In the genomic region with DNA sequence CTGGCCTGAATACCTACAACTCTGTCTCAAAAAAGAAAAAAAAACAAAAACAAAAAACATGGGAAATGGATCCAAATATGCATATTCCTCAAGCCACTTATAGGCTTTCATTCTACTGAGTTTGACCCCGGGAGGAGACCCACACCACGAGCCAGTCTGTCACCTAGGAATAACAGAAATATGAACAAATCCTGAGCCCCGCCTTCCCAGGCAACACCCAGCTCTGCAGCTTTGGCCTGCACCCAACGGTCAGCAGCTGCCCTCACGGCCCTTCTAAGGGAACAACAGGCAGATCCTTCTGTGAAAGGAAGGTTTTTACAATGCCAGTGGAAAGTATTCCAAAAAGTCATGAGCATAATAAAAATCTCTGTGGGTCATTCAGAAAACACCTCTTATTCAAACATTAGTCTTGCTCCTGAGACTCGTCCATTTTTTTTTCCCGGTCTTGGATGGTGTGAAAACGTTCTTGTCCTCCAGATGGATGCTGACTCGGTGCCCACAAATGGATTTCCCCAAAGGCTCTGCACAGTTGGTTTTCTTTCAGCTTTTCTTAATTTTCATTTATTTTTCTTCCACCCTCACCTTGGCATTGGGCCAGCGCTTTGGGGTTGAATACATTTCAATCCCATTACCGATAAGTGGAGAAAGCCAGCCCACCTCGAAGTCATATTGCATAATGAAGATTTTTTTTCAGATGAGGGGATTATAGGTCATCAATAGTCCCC, we compare ENCODE assay signal across 9 mouse cellular contexts.
DNase-seq lines count a peak whose midpoint lies in the region.
"Had no signal": no experiment of that assay in that cellular context is flagged by ENCODE, and none has a peak within 500 bp of the region (broad histone marks: within the 10 kb centered on the region; RNA-seq: fewer than 3 reads in every experiment).

No protein-coding gene starts in this region.

- 88% methylated on average over 12 of the region's 12 CpGs for WGBS in hindbrain, embryonic 10.5 days

- DNase-seq in layer of hippocampus, postnatal 10 days (ENCODE audit: low spot score in 2 of 2), result peak; percentile 17 to 22
- no peak for DNase-seq in layer of hippocampus, adult 9-11 months
- DNase-seq in Muller cell, postnatal 12 days (ENCODE audit: inconsistent ontology term), result peak; percentile 49
- peak; percentile 10 for DNase-seq in adrenal gland, postnatal 25 days
- DNase-seq in gastrocnemius, postnatal 36 days, result peak; percentile 28 to 46
- no peak for DNase-seq in neural tube, embryonic 10.5 days (ENCODE audit: extremely low spot score, low spot score)
- DNase-seq in spleen, postnatal 14 days (ENCODE audit: low spot score in 2 of 2), result no peak
- no peak for DNase-seq in hindbrain, embryonic 10.5 days (ENCODE audit: low spot score)

- no peaks in the 10 kb centered on the region for H3K27me3 ChIP-seq in hindbrain, embryonic 10.5 days (ENCODE audit: insufficient read depth, poor library complexity, severe bottlenecking)

- no peaks in the 10 kb centered on the region for H3K4me1 ChIP-seq in hindbrain, embryonic 10.5 days (replicated peaks)

- no peak overlapping the region for H3K4me3 ChIP-seq in hindbrain, embryonic 10.5 days

- H3K36me3 ChIP-seq in hindbrain, embryonic 10.5 days, result no peaks in the 10 kb centered on the region

- intact Hi-C loops in gastrocnemius, postnatal 36 days (cut with DNase I), result no loop called here

- no peak overlapping the region for H3K27ac ChIP-seq in hindbrain, embryonic 10.5 days
- H3K27ac ChIP-seq: kidney, postnatal 0 days had no signal

- H3K9me3 ChIP-seq in hindbrain, embryonic 10.5 days, result no peaks in the 10 kb centered on the region

Comparison
In these comparisons a context has a peak if more than half of its experiments do, and no peak if none do; other contexts are left out.
1. DNase-seq: peak in layer of hippocampus, postnatal 10 days (2 of 2), Muller cell, postnatal 12 days (single experiment), adrenal gland, postnatal 25 days (single experiment) and gastrocnemius, postnatal 36 days (2 of 2); none in layer of hippocampus, adult 9-11 months (single experiment), neural tube, embryonic 10.5 days (single experiment), spleen, postnatal 14 days (0 of 2) and hindbrain, embryonic 10.5 days (single experiment).